In the genomic region with DNA sequence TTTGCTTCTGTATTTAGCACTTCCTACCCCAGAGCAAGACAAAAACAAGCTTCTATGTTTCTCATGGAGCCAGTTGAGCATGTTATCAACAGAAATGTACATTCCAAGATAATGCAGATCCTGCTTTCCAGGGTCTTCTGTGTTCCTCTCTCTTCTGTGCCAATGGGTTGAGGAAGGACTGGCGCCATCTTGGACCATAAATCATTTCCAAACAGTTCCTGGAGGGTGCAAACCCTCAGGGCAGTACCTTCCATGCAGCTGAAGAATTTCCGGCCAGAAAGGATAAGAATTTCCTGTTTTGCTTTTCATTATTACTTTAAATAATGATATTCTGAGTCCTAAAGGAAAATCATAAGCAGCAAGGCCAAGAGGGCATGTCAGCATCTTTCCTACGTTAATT, we compare ENCODE assay signal across 23 mouse cellular contexts. TPM values are rescaled to one million over a fixed set of nuclear protein-coding genes. Genes with fewer than 3 reads are reported as not detected.
DNase-seq lines count a peak whose midpoint lies in the region; ATAC-seq and TF ChIP-seq lines count a peak whose summit lies in the region.
"Had no signal": no experiment of that assay in that cellular context is flagged by ENCODE, and none has a peak within 500 bp of the region (broad histone marks: within the 10 kb centered on the region; RNA-seq: fewer than 3 reads in every experiment).

No protein-coding gene starts in this region.

- no peak overlapping the region for H3K27ac ChIP-seq in kidney, embryonic 16.5 days (ENCODE audit: low read length)
- H3K27ac ChIP-seq in liver, adult 2 months (replicated peaks; ENCODE audit: insufficient read depth, low read depth, low read length), result no peak overlapping the region
- H3K27ac ChIP-seq in liver, embryonic 12.5 days, result no peak overlapping the region
- H3K27ac ChIP-seq in lung, embryonic 14.5 days (ENCODE audit: low read depth), result no peak overlapping the region
- H3K27ac ChIP-seq: embryonic facial prominence, embryonic 12.5 days; embryonic facial prominence, embryonic 15.5 days; gastrocnemius, adult 2 months; heart, adult 2 months; hindbrain, embryonic 12.5 days; hindbrain, embryonic 15.5 days had no signal

- no peaks in the 10 kb centered on the region for H3K36me3 ChIP-seq in kidney, embryonic 16.5 days (ENCODE audit: insufficient read depth, low read length)
- no peaks in the 10 kb centered on the region for H3K36me3 ChIP-seq in liver, adult 2 months (ENCODE audit: control insufficient read depth, insufficient read depth, low read length)
- no peaks in the 10 kb centered on the region for H3K36me3 ChIP-seq in liver, embryonic 12.5 days
- no peaks in the 10 kb centered on the region for H3K36me3 ChIP-seq in lung, embryonic 14.5 days (ENCODE audit: insufficient read depth)
- H3K36me3 ChIP-seq: embryonic facial prominence, embryonic 12.5 days; embryonic facial prominence, embryonic 15.5 days; hindbrain, embryonic 12.5 days; hindbrain, embryonic 15.5 days had no signal

- H3K9ac ChIP-seq in kidney, embryonic 16.5 days (replicated peaks; ENCODE audit: low read length), result no peak overlapping the region
- no peak overlapping the region for H3K9ac ChIP-seq in liver, adult 2 months (ENCODE audit: low read depth, low read length)
- H3K9ac ChIP-seq in liver, embryonic 12.5 days, result no peak overlapping the region
- H3K9ac ChIP-seq in lung, embryonic 14.5 days, result no peak overlapping the region
- H3K9ac ChIP-seq: embryonic facial prominence, embryonic 12.5 days; embryonic facial prominence, embryonic 15.5 days; forebrain, postnatal 0 days; hindbrain, embryonic 12.5 days; hindbrain, embryonic 15.5 days had no signal

- H3K4me3 ChIP-seq in kidney, embryonic 16.5 days (ENCODE audit: low read length), result no peak overlapping the region
- H3K4me3 ChIP-seq in liver, adult 2 months (ENCODE audit: insufficient read depth, low read depth, low read length), result no peak overlapping the region
- H3K4me3 ChIP-seq in liver, embryonic 12.5 days, result no peak overlapping the region
- H3K4me3 ChIP-seq in lung, embryonic 14.5 days (ENCODE audit: low read depth, low read length), result no peak overlapping the region
- H3K4me3 ChIP-seq: embryonic facial prominence, embryonic 12.5 days; embryonic facial prominence, embryonic 15.5 days; gastrocnemius, adult 2 months; heart, adult 2 months; hindbrain, embryonic 12.5 days; hindbrain, embryonic 15.5 days had no signal

- no peak for TF ChIP-seq POLR2A in liver, adult 2 months (IDR thresholded peaks at IDR 0.05; ENCODE audit: extremely low read depth, insufficient read depth, low read length)

- DNase-seq in kidney, adult 9 months, result peak; percentile 29
- DNase-seq in liver, adult 2 months (ENCODE audit: extremely low read depth, low read depth, low spot score), result peak; percentile 45
- peak; percentile 11 for DNase-seq in lung, embryonic 14.5 days
- no peak for DNase-seq in lung, postnatal 10 days
- DNase-seq: adrenal gland, adult 2 months; adrenal gland, postnatal 14 days; cerebellum, adult 11 months; cerebellum, adult 2 months; cerebellum, adult 9-11 months; cerebellum, postnatal 25 days; forebrain, postnatal 0 days; gastrocnemius, adult 2 months; gastrocnemius, postnatal 14 days; heart, adult 2 months had no signal

- ATAC-seq in kidney, embryonic 16.5 days (ENCODE audit: low FRiP score, low TSS enrichment), result no peak
- no peak for ATAC-seq in liver, embryonic 12.5 days
- ATAC-seq in lung, embryonic 14.5 days (ENCODE audit: insufficient read depth), result no peak
- ATAC-seq: CD4-positive, CD25-positive, alpha-beta regulatory T cell, adult 4 months; forebrain, embryonic 14.5 days; forebrain, postnatal 0 days had no signal

- TF ChIP-seq CTCF in liver, adult 2 months (IDR thresholded peaks at IDR 0.05; ENCODE audit: low read depth, low read length), result no peak
- no peak for TF ChIP-seq CTCF in lung, embryonic 14.5 days (IDR thresholded peaks at IDR 0.05; ENCODE audit: low read depth)

- no peaks in the 10 kb centered on the region for H3K9me3 ChIP-seq in kidney, embryonic 16.5 days (ENCODE audit: low read length)
- no peaks in the 10 kb centered on the region for H3K9me3 ChIP-seq in liver, embryonic 12.5 days (replicated peaks)
- H3K9me3 ChIP-seq in lung, embryonic 14.5 days (ENCODE audit: low read depth, low read length), result no peaks in the 10 kb centered on the region
- H3K9me3 ChIP-seq: embryonic facial prominence, embryonic 12.5 days; embryonic facial prominence, embryonic 15.5 days; hindbrain, embryonic 12.5 days; hindbrain, embryonic 15.5 days had no signal

- no peaks in the 10 kb centered on the region for H3K79me2 ChIP-seq in liver, adult 2 months (ENCODE audit: control insufficient read depth, insufficient read depth, low read length)

- H3K4me2 ChIP-seq in kidney, embryonic 16.5 days (replicated peaks; ENCODE audit: low read depth, low read length), result no peak overlapping the region
- H3K4me2 ChIP-seq in liver, embryonic 12.5 days, result no peak overlapping the region
- no peak overlapping the region for H3K4me2 ChIP-seq in lung, embryonic 14.5 days
- H3K4me2 ChIP-seq: embryonic facial prominence, embryonic 12.5 days; embryonic facial prominence, embryonic 15.5 days; heart, embryonic 11.5 days; hindbrain, embryonic 12.5 days; hindbrain, embryonic 15.5 days had no signal

- H3K4me1 ChIP-seq in kidney, embryonic 16.5 days (ENCODE audit: insufficient read depth, low read length), result no peaks in the 10 kb centered on the region
- H3K4me1 ChIP-seq in liver, adult 2 months (ENCODE audit: control insufficient read depth, insufficient read depth, low read length), result peaks cover 5% of the 10 kb centered on the region; the same call in 1 of the 2 replicates
- H3K4me1 ChIP-seq in liver, embryonic 12.5 days, result no peaks in the 10 kb centered on the region
- H3K4me1 ChIP-seq in lung, embryonic 14.5 days (ENCODE audit: insufficient read depth), result no peaks in the 10 kb centered on the region
- H3K4me1 ChIP-seq: embryonic facial prominence, embryonic 12.5 days; embryonic facial prominence, embryonic 15.5 days; hindbrain, embryonic 12.5 days; hindbrain, embryonic 15.5 days had no signal

- WGBS in kidney, embryonic 16.5 days, result 70% methylated on average over 3 of the region's 3 CpGs
- 58% methylated on average over 3 of the region's 3 CpGs for WGBS in liver, adult 2 months
- WGBS in liver, embryonic 12.5 days (ENCODE audit: insufficient replicate concordance), result 39% methylated on average over 3 of the region's 3 CpGs
- 51% methylated on average over 3 of the region's 3 CpGs for WGBS in lung, embryonic 14.5 days

- H3K27me3 ChIP-seq in kidney, embryonic 16.5 days (ENCODE audit: insufficient read depth, low read length), result no peaks in the 10 kb centered on the region
- H3K27me3 ChIP-seq in liver, adult 2 months (ENCODE audit: control insufficient read depth, insufficient read depth, low read length), result no peaks in the 10 kb centered on the region
- H3K27me3 ChIP-seq in liver, embryonic 12.5 days (replicated peaks), result no peaks in the 10 kb centered on the region
- no peaks in the 10 kb centered on the region for H3K27me3 ChIP-seq in lung, embryonic 14.5 days (ENCODE audit: insufficient read depth, low read length)
- H3K27me3 ChIP-seq: embryonic facial prominence, embryonic 12.5 days; embryonic facial prominence, embryonic 15.5 days; hindbrain, embryonic 12.5 days; hindbrain, embryonic 15.5 days had no signal

RNA-seq across cellular contexts. Expression of gene Ehd3, which starts 41.7 kb away (rescaled TPM):
- polyA plus RNA-seq in kidney, embryonic 16.5 days (2015; fragmentation: Nextera tagmentation; extraction: Ambion mirVana), result 20.9 and 26.4 TPM in 2 replicates
- 37.5 and 40.6 TPM in 2 replicates for total RNA-seq in liver, adult 2 months (2014; rRNA removed)
- polyA plus RNA-seq in liver, adult 2 months (2012; rRNA removed), result 26.0 and 30.6 TPM in 2 replicates
- 29.8 and 30.3 TPM in 2 replicates for polyA plus RNA-seq in liver, embryonic 12.5 days (2016; fragmentation: Nextera tagmentation; extraction: Ambion mirVana)
- 12.0 and 13.4 TPM in 2 replicates for polyA plus RNA-seq in lung, embryonic 14.5 days (2014; fragmentation: Nextera tagmentation; extraction: Ambion mirVana)
